Mouse (Mus musculus): ENCODE results near the gene Mepce. TPM values are rescaled to one million over a fixed set of nuclear protein-coding genes. Genes with fewer than 3 reads are reported as not detected.

The Mepce gene
- total and polyA plus RNA-seq, 3 experiments = 32.7 to 43.7 (median 37.3) TPM

GRCm38 (mm10) chr5:137796606-137797005 lies 9.2 kb upstream of the Mepce start:
- H3K4me3 ChIP-seq (replicated peaks in 1 of 3; ENCODE audit: low read depth in 2 of 3, low read length in 2 of 3, poor library complexity in 1 of 3) = no peak overlapping the region
- H3K36me3 ChIP-seq (replicated peaks in 1 of 2; ENCODE audit: control insufficient read depth in 1 of 2, insufficient read depth in 1 of 2, low read length in 1 of 2) = no peaks in the 10 kb centered on the region
- H3K79me2 ChIP-seq (replicated peaks; ENCODE audit: control insufficient read depth, extremely low read depth, insufficient read depth, poor library complexity, severe bottlenecking) = no peaks in the 10 kb centered on the region
- no peak overlapping the region for H3K27ac ChIP-seq (ENCODE audit: insufficient read depth, low read depth)
- H3K9me3 ChIP-seq (replicated peaks; ENCODE audit: low read length) = no peaks in the 10 kb centered on the region
- no peak overlapping the region for H3K9ac ChIP-seq (ENCODE audit: insufficient read depth, low read depth)
- H3K27me3 ChIP-seq (replicated peaks) = no peaks in the 10 kb centered on the region
- no peak overlapping the region for H3K4me2 ChIP-seq (ENCODE audit: insufficient read depth, low read depth, poor library complexity, severe bottlenecking)
- in situ Hi-C loops (cut with MboI; ENCODE audit: low pct_ligation_motif_present, low pct_unique_long_range_greater_than_20kb, low sequenced_read_pairs) = loop anchor here (10.0 kb wide), 1 partner anchor 158 kb away; no protein-coding TSS in a partner anchor
- DNase-seq (ENCODE audit: extremely low read depth) = no peak
- TF ChIP-seq E2F4 (IDR thresholded peaks at IDR 0.05; ENCODE audit: insufficient replicate concordance, low read depth, low read length) (no peak), ZNF384 (IDR thresholded peaks at IDR 0.05; ENCODE audit: low read depth, low read length) (no peak), NRF1 (IDR thresholded peaks at IDR 0.05; ENCODE audit: low read depth, low read length) (no peak), CHD1 (IDR thresholded peaks at IDR 0.05; ENCODE audit: low read depth, low read length) (no peak), JUN (IDR thresholded peaks at IDR 0.05; ENCODE audit: insufficient read depth, low read depth, low read length) (no peak), POLR2A (IDR thresholded peaks at IDR 0.05; ENCODE audit: low read depth, low read length) (no peak), JUND (conservative IDR thresholded peaks at IDR 0.05; ENCODE audit: low read depth, low read length) (no peak), ZC3H11A (IDR thresholded peaks at IDR 0.05; ENCODE audit: low read depth, low read length) (no peak), ELF1 (IDR thresholded peaks at IDR 0.05; ENCODE audit: low read depth, low read length) (no peak), ETS1 (conservative IDR thresholded peaks at IDR 0.05; ENCODE audit: low read depth, low read length) (no peak), MAZ (IDR thresholded peaks at IDR 0.05; ENCODE audit: low read depth, low read length) (no peak)
- dilution Hi-C loops (cut with MboI; ENCODE audit: extremely low pct_ligation_motif_present, extremely low pct_unique_long_range_greater_than_20kb, low sequenced_read_pairs) = no loop called here
- H3K4me1 ChIP-seq (ENCODE audit: control insufficient read depth in 1 of 2, insufficient read depth in 2 of 2) = peaks cover 0 to 6% of the 10 kb centered on the region in 2 experiments; a peak in 3 of 4 replicates

DNA sequence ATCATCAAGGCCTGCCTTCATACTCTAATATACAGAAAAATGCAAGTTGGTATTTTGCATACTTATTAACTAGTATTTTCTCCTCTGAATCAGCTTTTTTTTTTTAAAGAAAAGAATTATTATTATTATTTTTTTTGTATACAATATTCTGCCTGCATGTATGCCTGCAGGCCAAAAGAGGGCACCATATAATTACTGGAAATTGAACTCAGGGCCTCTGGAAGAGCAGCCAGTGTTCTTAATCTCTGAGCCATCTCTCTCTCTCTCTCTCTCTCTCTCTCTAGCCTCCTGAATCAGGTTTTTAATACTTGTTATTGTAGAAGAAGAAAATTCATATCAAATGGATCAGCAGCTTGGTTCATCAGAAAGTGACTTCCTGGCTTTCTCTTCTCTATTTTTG lies 4.1 kb upstream of the Mepce start:
- dilution Hi-C loops (cut with MboI; ENCODE audit: extremely low pct_ligation_motif_present, extremely low pct_unique_long_range_greater_than_20kb, low sequenced_read_pairs) = no loop called here
- no peak for DNase-seq (ENCODE audit: extremely low read depth)
- in situ Hi-C loops (cut with MboI; ENCODE audit: low pct_ligation_motif_present, low pct_unique_long_range_greater_than_20kb, low sequenced_read_pairs) = loop anchor here (5.0 to 10.0 kb wide), 2 partner anchors 86 to 163 kb away; no protein-coding TSS in a partner anchor
- Histone ChIP-seq H3K4me3 (replicated peaks in 1 of 3; ENCODE audit: low read depth in 2 of 3, low read length in 2 of 3, poor library complexity in 1 of 3) (no peak overlapping the region), H3K9me3 (replicated peaks; ENCODE audit: low read length) (peaks cover 2% of the 10 kb centered on the region), H3K27ac (ENCODE audit: insufficient read depth, low read depth) (no peak overlapping the region), H3K79me2 (replicated peaks; ENCODE audit: control insufficient read depth, extremely low read depth, insufficient read depth, poor library complexity, severe bottlenecking) (no peaks in the 10 kb centered on the region), H3K36me3 (replicated peaks in 1 of 2; ENCODE audit: control insufficient read depth in 1 of 2, insufficient read depth in 1 of 2, low read length in 1 of 2) (no peaks in the 10 kb centered on the region), H3K9ac (ENCODE audit: insufficient read depth, low read depth) (no peak overlapping the region), H3K27me3 (replicated peaks) (no peaks in the 10 kb centered on the region), H3K4me2 (ENCODE audit: insufficient read depth, low read depth, poor library complexity, severe bottlenecking) (no peak overlapping the region), H3K4me1 (ENCODE audit: control insufficient read depth in 1 of 2, insufficient read depth in 2 of 2) (peaks cover 0 to 9% of the 10 kb centered on the region in 2 experiments; a peak in 2 of 4 replicates)
- TF ChIP-seq MAFK (IDR thresholded peaks at IDR 0.05; ENCODE audit: insufficient replicate concordance, low read length) (no peak), IRF4 (IDR thresholded peaks at IDR 0.05; ENCODE audit: low read depth, low read length) (no peak), KAT2A (IDR thresholded peaks at IDR 0.05; ENCODE audit: insufficient replicate concordance, low read length) (no peak), SMC3 (IDR thresholded peaks at IDR 0.05; ENCODE audit: low read depth, low read length) (peak; percentile 88), ZC3H11A (IDR thresholded peaks at IDR 0.05; ENCODE audit: low read depth, low read length) (peak; percentile 82), CTCF (conservative IDR thresholded peaks at IDR 0.05 in 1 of 2, IDR thresholded peaks at IDR 0.05 in 1 of 2; ENCODE audit: low read depth in 2 of 2, low read length in 2 of 2) (peak in 1 of 2 experiments; percentile 83; a peak in 2 of 4 replicates), ZNF384 (IDR thresholded peaks at IDR 0.05; ENCODE audit: low read depth, low read length) (peak; percentile 82), RAD21 (IDR thresholded peaks at IDR 0.05; ENCODE audit: low read depth, low read length) (peak; percentile 80)

All from CH12.LX (cell line).